Mouse (Mus musculus) embryonic facial prominence, embryonic 12.5 days (tissue): ENCODE results near the gene Gm10912. TPM values are rescaled to one million over a fixed set of nuclear protein-coding genes. Genes with fewer than 3 reads are reported as not detected.
"Not testable (repeated sequence)": the region's sequence is repeated elsewhere in the genome, so short reads cannot be mapped to it uniquely, and the experiment has no call there.

Experiments used
- ATAC-seq: fragments of 200-750 bp; cut with Nextera tagmentation; 2 replicates; pipeline ENCODE4 v1.8.0; 2017; ENCODE audit not compliant: insufficient number of reproducible peaks, insufficient read depth, low FRiP score, low TSS enrichment
- H3K27ac ChIP-seq: fragments of 300-500 bp; sonication (generic); 2 replicates; pipeline ENCODE4 v1.5.1; 2016; ENCODE audit warnings: mild to moderate bottlenecking
- H3K27me3 ChIP-seq: fragments of 300-500 bp; sonication (generic); 2 replicates; pipeline ENCODE4 v1.6.1; 2016; ENCODE audit warnings: mild to moderate bottlenecking, moderate library complexity
- H3K36me3 ChIP-seq: fragments of 300-500 bp; sonication (generic); 2 replicates; pipeline ENCODE4 v1.6.1; 2016; ENCODE audit warnings: mild to moderate bottlenecking
- H3K4me1 ChIP-seq: fragments of 300-500 bp; sonication (generic); 2 replicates; pipeline ENCODE4 v1.6.1; 2016
- H3K4me2 ChIP-seq: fragments of 300-500 bp; sonication (generic); replicated peaks from 2 replicates; pipeline ENCODE4 v1.6.1; 2016; ENCODE audit warnings: mild to moderate bottlenecking, moderate library complexity
- H3K4me3 ChIP-seq: fragments of 300-500 bp; sonication (generic); 2 replicates; pipeline ENCODE4 v1.5.1; 2016; ENCODE audit warnings: mild to moderate bottlenecking
- H3K9ac ChIP-seq: fragments of 300-500 bp; sonication (generic); 2 replicates; pipeline ENCODE4 v1.6.1; 2016; ENCODE audit warnings: mild to moderate bottlenecking, moderate library complexity
- H3K9me3 ChIP-seq: fragments of 300-500 bp; sonication (generic); 2 replicates; pipeline ENCODE4 v1.6.1; 2016; ENCODE audit warnings: mild to moderate bottlenecking, moderate library complexity
- WGBS: fragments of 180-500 bp; shearing (Covaris S2); methylation state at CpG from one replicate; pipeline ENCODE4 v1.1.7; 2016; 5-methylcytosine and 5-hydroxymethylcytosine counted together
- polyA plus RNA-seq: library from polyadenylated mRNA; unstranded; fragments of >200 nt; fragmentation: Nextera tagmentation; extraction: Ambion mirVana; gene quantifications from 2 replicates; pipeline ENCODE4 v1.2.1, GENCODE M21; 2016

Gene Gm10912
- polyA plus RNA-seq, 1 experiment from 2014 or later: not detected

GRCm38 (mm10) chr2:104069704-104070185 is 4.1 kb downstream of the Gm10912 start, which contains the start of gene Cd59b:
Gene Cd59b, plus strand, starts transcription at chr2:104069849.
- H3K9ac ChIP-seq: peak within 1 kb of the TSS; percentile 21; the same call in 1 of the 2 replicates
- peak within 1 kb of the TSS; percentile 63; the same call in 1 of the 2 replicates for H3K27ac ChIP-seq
- H3K4me1 ChIP-seq: 0 out of 2 replicates have a peak, but pooled peaks cover 2% of the 10 kb centered on the region
- H3K9me3 ChIP-seq: no peaks in the 10 kb centered on the region
- peak within 1 kb of the TSS; percentile 33 for H3K4me3 ChIP-seq
- peak within 1 kb of the TSS; percentile 50 for H3K4me2 ChIP-seq
- peak; percentile 81 for ATAC-seq
- H3K36me3 ChIP-seq: no peaks in the 10 kb centered on the region
- H3K27me3 ChIP-seq: no peaks in the 10 kb centered on the region
- 7% methylated on average over 13 of the region's 13 CpGs for WGBS

GRCm38 (mm10) chr2:104078285-104078684 is 12.7 kb downstream of the Gm10912 start:
- 70% methylated on average over 5 of the region's 5 CpGs for WGBS
- not testable (repeated sequence) for ATAC-seq

GRCm38 (mm10) chr2:104081436-104082050 is 15.9 kb downstream of the Gm10912 start:
- H3K36me3 ChIP-seq, H3K9ac ChIP-seq, H3K27me3 ChIP-seq, H3K4me1 ChIP-seq, ATAC-seq, H3K4me3 ChIP-seq, H3K4me2 ChIP-seq, H3K9me3 ChIP-seq, H3K27ac ChIP-seq: not testable (repeated sequence)
- no CpG with 5 or more reads among the region's 1 CpGs for WGBS

More at GRCm38 (mm10) chr2:104078285-104078684, 12.7 kb downstream of the Gm10912 start:
- H3K36me3 ChIP-seq, H3K4me2 ChIP-seq, H3K9me3 ChIP-seq, H3K27me3 ChIP-seq, H3K4me3 ChIP-seq, H3K4me1 ChIP-seq, H3K27ac ChIP-seq, H3K9ac ChIP-seq: not testable (repeated sequence)

DNA sequence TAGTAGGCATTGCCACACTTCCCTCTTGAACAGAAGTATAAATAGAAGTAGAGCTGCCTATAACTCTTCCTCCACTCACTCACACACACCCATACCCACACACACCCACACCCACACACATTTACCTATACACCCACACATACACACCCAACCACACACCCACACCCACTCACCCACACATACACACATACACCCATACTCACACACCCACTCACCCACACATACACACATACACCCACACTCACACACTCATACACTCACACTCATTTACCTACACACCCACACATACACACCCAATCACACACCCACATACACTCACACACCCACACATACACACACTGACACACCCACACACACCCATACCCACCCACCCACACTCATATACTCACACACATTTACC is 16.8 kb downstream of the Gm10912 start:
- Histone ChIP-seq H3K9ac (no peak overlapping the region), H3K4me2 (no peak overlapping the region), H3K27me3 (no peaks in the 10 kb centered on the region), H3K36me3 (no peaks in the 10 kb centered on the region), H3K4me1 (no peaks in the 10 kb centered on the region), H3K27ac (no peak overlapping the region), H3K9me3 (no peaks in the 10 kb centered on the region), H3K4me3 (no peak overlapping the region)
- 0 out of 2 replicates have a peak, but pooled peaks have one; percentile 56 for ATAC-seq

GRCm38 (mm10) chr2:104084027-104084426 is 18.4 kb downstream of the Gm10912 start:
- H3K4me3 ChIP-seq, H3K9me3 ChIP-seq, H3K27ac ChIP-seq, H3K4me1 ChIP-seq, ATAC-seq, H3K27me3 ChIP-seq, H3K36me3 ChIP-seq, H3K4me2 ChIP-seq, H3K9ac ChIP-seq: not testable (repeated sequence)

DNA sequence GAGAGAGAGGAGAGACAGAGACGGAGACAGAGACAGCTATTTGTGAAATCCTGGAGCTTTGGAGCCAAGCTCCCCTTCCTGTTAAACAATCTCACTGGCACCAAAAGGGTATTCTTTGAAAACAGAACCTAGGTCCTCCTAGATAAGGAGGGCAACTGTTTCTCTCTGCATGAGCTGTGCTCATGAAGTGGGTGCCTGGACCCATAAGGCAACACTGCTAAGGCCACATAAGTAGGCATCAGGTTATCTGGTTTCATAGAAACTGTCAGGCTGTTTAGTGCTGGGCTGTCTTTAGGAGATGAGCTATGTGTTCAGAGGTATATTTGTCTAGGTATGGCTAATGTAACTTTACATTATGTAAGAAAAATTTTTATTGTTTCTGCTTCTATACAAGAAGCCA is 21.9 kb downstream of the Gm10912 start:
- H3K27me3 ChIP-seq, H3K36me3 ChIP-seq, H3K9ac ChIP-seq, H3K4me2 ChIP-seq, H3K9me3 ChIP-seq, H3K4me1 ChIP-seq, ATAC-seq, H3K4me3 ChIP-seq, H3K27ac ChIP-seq: not testable (repeated sequence)
- 100% methylated on average over 1 of the region's 1 CpGs for WGBS

GRCm38 (mm10) chr2:104093305-104093704 is 27.7 kb downstream of the Gm10912 start:
- Histone ChIP-seq H3K36me3 (no peaks in the 10 kb centered on the region), H3K4me2 (no peak overlapping the region), H3K4me1 (no peaks in the 10 kb centered on the region), H3K27me3 (no peaks in the 10 kb centered on the region), H3K9me3 (no peaks in the 10 kb centered on the region), H3K27ac (no peak overlapping the region), H3K9ac (no peak overlapping the region), H3K4me3 (no peak overlapping the region)
- WGBS: 80% methylated on average over 2 of the region's 2 CpGs
- no peak for ATAC-seq

DNA sequence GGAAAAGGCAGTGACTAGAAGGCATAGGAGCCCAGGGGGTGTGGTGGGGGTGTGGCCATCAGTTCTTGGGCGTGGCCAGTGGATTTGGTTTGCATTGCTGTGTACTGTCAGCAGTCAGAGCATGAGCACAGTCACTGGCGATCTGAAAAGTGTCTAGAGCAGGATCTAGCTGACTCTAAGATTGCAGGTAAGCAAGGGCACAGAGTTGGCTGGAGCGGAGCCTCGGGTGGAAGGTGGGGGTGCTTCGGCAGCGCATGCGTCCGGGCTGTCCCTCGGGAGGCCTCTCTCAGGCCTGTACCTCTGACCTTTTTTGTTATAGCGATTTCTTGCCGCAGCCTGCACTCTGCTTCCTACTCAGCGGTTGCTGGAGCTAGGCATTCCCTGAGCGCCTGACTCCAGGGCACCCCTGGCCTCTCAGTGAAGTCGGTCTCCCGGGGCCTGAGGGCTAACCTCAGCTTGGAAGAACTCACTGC is 30.2 kb downstream of the Gm10912 start, which contains the start of gene Cd59a:
Cd59a (plus strand) TSS at position 61 of the 473 bp plus-strand sequence.
- 3% methylated on average over 15 of the region's 15 CpGs for WGBS
- H3K27me3 ChIP-seq: no peaks in the 10 kb centered on the region
- peak within 1 kb of the TSS; percentile 45 for H3K9ac ChIP-seq
- H3K4me1 ChIP-seq: no peaks in the 10 kb centered on the region
- ATAC-seq: peak; percentile 90
- peak within 1 kb of the TSS; percentile 45 for H3K4me3 ChIP-seq
- H3K36me3 ChIP-seq: no peaks in the 10 kb centered on the region
- H3K9me3 ChIP-seq: no peaks in the 10 kb centered on the region
- peak within 1 kb of the TSS; percentile 63 for H3K4me2 ChIP-seq
- peak within 1 kb of the TSS; percentile 77 for H3K27ac ChIP-seq

DNA sequence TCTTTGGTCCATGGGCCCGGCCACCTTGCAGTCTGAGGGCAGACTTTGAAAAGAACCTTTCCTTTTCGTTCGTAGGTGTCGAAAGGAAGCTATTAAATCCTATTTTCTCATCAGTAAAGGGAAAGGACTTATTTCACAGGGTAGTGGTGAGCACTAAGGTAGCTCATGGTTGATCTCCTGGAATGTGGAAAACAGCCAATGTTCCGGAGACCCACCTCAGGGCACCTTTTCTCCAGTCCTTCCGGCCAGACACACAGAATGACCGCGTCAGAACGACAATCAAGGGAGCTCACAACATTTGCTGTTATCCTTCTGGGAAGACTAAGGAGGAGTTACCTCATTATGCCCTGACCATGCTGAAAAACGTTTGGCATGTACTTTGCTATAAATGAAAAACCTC is 30.6 kb downstream of the Gm10912 start:
- Histone ChIP-seq H3K4me2 (peak overlapping the region; percentile 63), H3K4me1 (no peaks in the 10 kb centered on the region), H3K9me3 (no peaks in the 10 kb centered on the region), H3K9ac (peak overlapping the region; percentile 45), H3K27ac (peak overlapping the region; percentile 77), H3K36me3 (no peaks in the 10 kb centered on the region), H3K4me3 (peak overlapping the region; percentile 45), H3K27me3 (no peaks in the 10 kb centered on the region)
- ATAC-seq: no peak
- 34% methylated on average over 10 of the region's 10 CpGs for WGBS

DNA sequence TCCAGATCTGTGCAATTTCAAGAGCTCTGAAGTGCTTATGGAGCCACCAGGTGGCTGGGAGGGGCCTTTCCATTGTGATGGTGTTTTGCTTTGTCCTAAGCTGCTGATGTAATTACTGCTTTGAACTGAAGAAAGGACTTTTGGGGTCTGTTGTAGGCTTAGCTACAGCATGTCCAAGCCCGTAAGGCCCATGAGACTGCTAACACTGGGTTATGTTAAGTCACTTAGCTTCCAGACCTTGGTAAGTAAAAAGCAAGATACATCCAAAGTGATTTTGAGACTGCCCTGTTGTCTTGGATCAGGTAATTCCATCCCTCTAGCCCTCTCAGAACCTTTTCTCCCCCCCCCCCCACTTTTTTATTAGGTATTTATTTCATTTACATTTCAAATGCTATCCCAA is 31.2 kb downstream of the Gm10912 start:
- not testable (repeated sequence) for H3K36me3 ChIP-seq, H3K4me1 ChIP-seq, H3K9me3 ChIP-seq, H3K27me3 ChIP-seq, H3K27ac ChIP-seq, H3K4me2 ChIP-seq, H3K4me3 ChIP-seq, H3K9ac ChIP-seq, ATAC-seq
- WGBS: 68% methylated on average over 1 of the region's 1 CpGs

DNA sequence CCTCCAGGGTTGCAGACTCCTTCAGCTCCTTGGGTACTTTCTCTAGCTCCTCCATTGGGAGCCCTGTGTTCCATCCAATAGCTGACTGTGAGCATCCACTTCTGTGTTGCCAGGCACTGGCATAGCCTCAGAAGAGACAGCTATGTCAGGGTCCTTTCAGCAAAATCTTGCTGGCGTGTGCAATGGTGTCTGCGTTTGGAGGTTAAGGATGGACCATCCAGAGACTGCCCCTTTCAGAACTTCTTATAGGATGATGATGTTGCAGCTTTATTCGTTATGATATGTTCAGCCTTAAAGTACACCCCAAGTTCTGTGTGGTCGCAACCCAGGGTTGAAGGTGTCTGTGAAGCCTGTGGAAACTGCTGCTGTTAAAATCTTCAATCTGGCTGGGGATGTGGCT is 31.8 kb downstream of the Gm10912 start:
- WGBS: 93% methylated on average over 4 of the region's 4 CpGs
- not testable (repeated sequence) for H3K9me3 ChIP-seq, H3K9ac ChIP-seq, H3K4me2 ChIP-seq, H3K27me3 ChIP-seq, H3K4me3 ChIP-seq, H3K36me3 ChIP-seq, ATAC-seq, H3K4me1 ChIP-seq, H3K27ac ChIP-seq

DNA sequence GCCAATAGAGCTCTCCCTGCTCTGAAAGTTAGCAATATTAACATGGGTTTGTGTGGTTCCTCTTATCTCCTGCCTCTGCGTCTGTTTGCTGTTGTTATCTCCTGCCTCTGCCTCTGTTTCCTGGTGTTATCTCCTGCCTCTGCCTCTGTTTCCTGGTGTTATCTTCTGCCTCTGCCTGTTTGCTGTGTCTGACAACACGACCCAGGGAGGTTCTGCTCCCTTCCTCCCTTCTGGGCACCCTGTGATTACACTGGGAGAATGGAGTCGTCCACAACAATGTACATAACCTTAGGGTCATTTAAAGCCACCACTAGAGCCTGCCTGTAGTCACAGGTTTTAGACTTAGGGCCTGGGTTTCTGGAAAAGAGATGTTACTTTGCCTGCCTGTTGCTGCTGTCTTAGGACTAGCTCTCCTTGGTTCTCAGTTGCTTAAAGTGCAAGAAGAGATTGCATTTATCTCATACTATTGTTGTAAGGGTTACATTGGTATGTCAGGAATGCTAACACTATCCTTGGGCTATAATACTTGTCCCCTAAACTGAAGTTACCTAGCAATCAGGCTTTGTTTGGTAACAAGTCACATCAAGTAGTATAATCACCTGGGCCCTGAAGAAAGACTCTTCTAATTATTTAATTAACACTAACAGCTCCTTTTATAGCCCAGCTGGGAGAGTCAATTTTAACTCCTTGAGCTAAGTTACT is 33.1 kb downstream of the Gm10912 start:
- no peak for ATAC-seq
- H3K27me3 ChIP-seq: no peaks in the 10 kb centered on the region
- no peaks in the 10 kb centered on the region for H3K4me1 ChIP-seq
- WGBS: 27% methylated on average over 3 of the region's 3 CpGs
- H3K9me3 ChIP-seq: no peaks in the 10 kb centered on the region
- H3K27ac ChIP-seq: no peak overlapping the region
- H3K36me3 ChIP-seq: no peaks in the 10 kb centered on the region
- H3K4me3 ChIP-seq: no peak overlapping the region
- no peak overlapping the region for H3K9ac ChIP-seq
- H3K4me2 ChIP-seq: no peak overlapping the region
